Mouse (Mus musculus): ENCODE measurements around the gene Mia2. TPM values are rescaled to one million over a fixed set of nuclear protein-coding genes. Genes with fewer than 3 reads are reported as not detected.

The Mia2 gene
- polyA plus RNA-seq, 1 experiment from 2014 or later: 43.1 TPM

Small RNA genes lying within 50 kb of the gene (microRNA-seq; reads per million reads assigned to microRNA genes)
- gene Gm27284 (ENCODE audit: borderline number of aligned reads): not detected

Other genes starting within 250 kb of the Mia2 start
- gene Sec23a, start 83.8 kb upstream of the Mia2 start, polyA plus RNA-seq (2014; fragmentation: Nextera tagmentation; extraction: Ambion mirVana): 77.8 and 103 TPM in 2 replicates
- gene Gemin2, start 82.4 kb upstream of the Mia2 start, polyA plus RNA-seq (2014; fragmentation: Nextera tagmentation; extraction: Ambion mirVana): 23.2 and 25.4 TPM in 2 replicates
- gene Trappc6b, start 34.3 kb upstream of the Mia2 start, polyA plus RNA-seq (2014; fragmentation: Nextera tagmentation; extraction: Ambion mirVana): 62.5 and 64.2 TPM in 2 replicates
- gene Pnn, start 28.9 kb upstream of the Mia2 start, polyA plus RNA-seq (2014; fragmentation: Nextera tagmentation; extraction: Ambion mirVana): 68.5 and 74.1 TPM in 2 replicates
- gene Fbxo33, start 123.9 kb downstream of the Mia2 start, polyA plus RNA-seq (2014; fragmentation: Nextera tagmentation; extraction: Ambion mirVana): 5.8 and 6.5 TPM in 2 replicates

All from heart, embryonic 11.5 days (tissue).